In genomic region chr4:140109626-140109948, GRCm38 (mm10) we compare ENCODE assay signal across 10 mouse cellular contexts.
DNase-seq lines count a peak whose midpoint lies in the region; ATAC-seq and TF ChIP-seq lines count a peak whose summit lies in the region.
"Had no signal": no experiment of that assay in that cellular context is flagged by ENCODE, and none has a peak within 500 bp of the region (broad histone marks: within the 10 kb centered on the region; RNA-seq: fewer than 3 reads in every experiment).

No protein-coding gene starts in this region.

- H3K9ac ChIP-seq in kidney, embryonic 15.5 days = no peak overlapping the region
- no peak overlapping the region for H3K9ac ChIP-seq in hindbrain, postnatal 0 days (replicated peaks; ENCODE audit: low read length)
- H3K9ac ChIP-seq in neural tube, embryonic 15.5 days (replicated peaks) = no peak overlapping the region

- H3K9me3 ChIP-seq in kidney, embryonic 15.5 days (replicated peaks) = no peaks in the 10 kb centered on the region
- no peaks in the 10 kb centered on the region for H3K9me3 ChIP-seq in hindbrain, postnatal 0 days (ENCODE audit: low read length)
- no peaks in the 10 kb centered on the region for H3K9me3 ChIP-seq in neural tube, embryonic 15.5 days (replicated peaks)

- H3K4me1 ChIP-seq in kidney, embryonic 15.5 days = peaks cover 9% of the 10 kb centered on the region; the same call in 1 of the 2 replicates
- peaks cover 18% of the 10 kb centered on the region for H3K4me1 ChIP-seq in hindbrain, postnatal 0 days (ENCODE audit: insufficient read depth, low read length)
- peaks cover 46% of the 10 kb centered on the region for H3K4me1 ChIP-seq in neural tube, embryonic 15.5 days

- ATAC-seq in cerebellum, adult (ENCODE audit: insufficient number of reproducible peaks, low FRiP score, low TSS enrichment) = peak; percentile 49; the same call in 1 of the 2 replicates
- no peak for ATAC-seq in kidney, embryonic 15.5 days (replicated peaks; ENCODE audit: low FRiP score)
- ATAC-seq in hindbrain, postnatal 0 days = peak; percentile 18; the same call in 1 of the 2 replicates
- ATAC-seq in neural tube, embryonic 15.5 days (ENCODE audit: low FRiP score) = no peak
- no peak for ATAC-seq in megakaryocyte, adult 5-6 weeks (ENCODE audit: poor library complexity, severe bottlenecking)

- peaks cover 83% of the 10 kb centered on the region for H3K27me3 ChIP-seq in kidney, embryonic 15.5 days
- no peaks in the 10 kb centered on the region for H3K27me3 ChIP-seq in hindbrain, postnatal 0 days (ENCODE audit: insufficient read depth, low read length)
- peaks cover 14% of the 10 kb centered on the region; the same call in 1 of the 2 replicates for H3K27me3 ChIP-seq in neural tube, embryonic 15.5 days (replicated peaks)

- no peak overlapping the region for H3K4me3 ChIP-seq in kidney, embryonic 15.5 days (replicated peaks)
- no peak overlapping the region for H3K4me3 ChIP-seq in hindbrain, postnatal 0 days (ENCODE audit: low read length)
- no peak overlapping the region for H3K4me3 ChIP-seq in neural tube, embryonic 15.5 days (replicated peaks)

- WGBS in kidney, embryonic 15.5 days = 48% methylated on average over 6 of the region's 6 CpGs
- WGBS in hindbrain, postnatal 0 days = 44% methylated on average over 6 of the region's 6 CpGs
- 37% methylated on average over 6 of the region's 6 CpGs for WGBS in neural tube, embryonic 15.5 days

- no peak overlapping the region for H3K27ac ChIP-seq in kidney, embryonic 15.5 days
- peak overlapping the region; percentile 74 for H3K27ac ChIP-seq in hindbrain, postnatal 0 days
- peak overlapping the region; percentile 81 for H3K27ac ChIP-seq in neural tube, embryonic 15.5 days (replicated peaks)
- H3K27ac ChIP-seq: kidney, postnatal 0 days had no signal

- H3K4me2 ChIP-seq in kidney, embryonic 15.5 days = peak overlapping the region; percentile 44
- H3K4me2 ChIP-seq in hindbrain, postnatal 0 days (ENCODE audit: low read depth, low read length) = peak overlapping the region; percentile 43; the same call in 1 of the 2 replicates
- peak overlapping the region; percentile 43 for H3K4me2 ChIP-seq in neural tube, embryonic 15.5 days

- no peak for DNase-seq in cerebellum, adult 8-10 months
- no peak for DNase-seq in kidney, adult 9 months
- DNase-seq in hindbrain, postnatal 0 days (ENCODE audit: low spot score) = no peak
- DNase-seq in urinary bladder, postnatal 4 days (ENCODE audit: low spot score in 2 of 2) = no peak
- DNase-seq: lung, postnatal 14 days had no signal

- no peak for TF ChIP-seq CTCF in hindbrain, postnatal 0 days (IDR thresholded peaks at IDR 0.05; ENCODE audit: low read depth)

- no peaks in the 10 kb centered on the region for H3K36me3 ChIP-seq in kidney, embryonic 15.5 days
- H3K36me3 ChIP-seq in hindbrain, postnatal 0 days (ENCODE audit: insufficient read depth, low read length) = no peaks in the 10 kb centered on the region
- H3K36me3 ChIP-seq in neural tube, embryonic 15.5 days = no peaks in the 10 kb centered on the region

Comparison
In these comparisons a context has a peak if more than half of its experiments do, and no peak if none do; other contexts are left out.
1. ATAC-seq: peak in cerebellum, adult (single experiment) and hindbrain, postnatal 0 days (single experiment); none in kidney, embryonic 15.5 days (single experiment), neural tube, embryonic 15.5 days (single experiment) and megakaryocyte, adult 5-6 weeks (single experiment).
2. Peak in every context shown above with its lines, with median percentiles within 50 percentile points of each other: H3K4me2 ChIP-seq.